Mouse (Mus musculus): ENCODE measurements around the gene Gm49340.
"Not testable (repeated sequence)": the region's sequence is repeated elsewhere in the genome, so short reads cannot be mapped to it uniquely, and the experiment has no call there.

Gm49340 gene

DNA sequence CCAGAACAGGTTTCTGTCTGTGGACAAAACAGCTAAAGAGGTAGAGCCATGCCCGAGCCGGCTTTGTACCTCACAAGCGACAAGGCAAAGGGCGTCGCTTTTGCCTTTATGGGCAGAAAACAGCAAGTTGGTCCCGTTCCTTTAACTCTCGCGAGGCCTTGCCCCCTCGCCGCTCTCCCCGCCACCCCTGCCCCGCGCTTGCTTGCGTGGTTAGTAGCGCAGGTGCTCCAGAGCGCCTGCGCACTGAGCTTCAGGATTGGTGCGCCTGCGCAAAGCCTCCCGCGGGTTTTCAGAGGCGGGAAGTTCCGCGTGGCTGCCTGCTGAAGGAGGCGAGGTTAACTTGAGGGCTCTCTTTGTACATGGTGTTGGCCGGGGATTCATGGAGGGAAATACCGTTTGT lies at the start of gene Gm49340, which contains the start of the genes Aspa and Spata22:
Gene Gm49340, plus strand, starts transcription at position 300 of the 400 bp plus-strand sequence.
Gene Aspa, minus strand, starts transcription at position 155 of the 400 bp plus-strand sequence.
Gene Spata22, plus strand, starts transcription at position 300 of the 400 bp plus-strand sequence.
- no peak for DNase-seq

DNA sequence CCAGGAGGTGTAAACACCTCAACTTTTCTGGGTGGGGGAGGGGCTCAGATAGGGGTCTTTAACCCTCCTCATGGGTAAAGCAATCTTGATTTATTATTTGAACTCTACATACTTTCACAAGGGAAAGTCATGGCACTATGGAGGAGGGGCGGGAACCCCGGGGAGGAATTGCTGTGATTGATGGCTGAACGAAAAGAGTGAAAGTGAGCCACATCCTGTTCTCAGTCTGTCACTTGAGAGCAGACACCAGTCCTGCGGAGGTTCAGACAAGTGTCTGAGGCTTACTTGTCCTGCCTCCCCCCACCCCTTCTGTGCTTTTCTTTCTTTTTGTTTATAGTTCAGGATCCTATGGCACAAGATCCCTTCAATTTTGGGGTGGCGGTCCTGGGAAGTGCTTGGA lies 48.8 kb upstream of the Gm49340 start:
- DNase-seq: no peak

- peak; percentile 34 for DNase-seq
These were observed 48.0 kb upstream of the Gm49340 start for GRCm38 (mm10) chr11:73281528-73282027.

GRCm38 (mm10) chr11:73283369-73283768 lies 46.2 kb upstream of the Gm49340 start:
- DNase-seq: no peak

DNA sequence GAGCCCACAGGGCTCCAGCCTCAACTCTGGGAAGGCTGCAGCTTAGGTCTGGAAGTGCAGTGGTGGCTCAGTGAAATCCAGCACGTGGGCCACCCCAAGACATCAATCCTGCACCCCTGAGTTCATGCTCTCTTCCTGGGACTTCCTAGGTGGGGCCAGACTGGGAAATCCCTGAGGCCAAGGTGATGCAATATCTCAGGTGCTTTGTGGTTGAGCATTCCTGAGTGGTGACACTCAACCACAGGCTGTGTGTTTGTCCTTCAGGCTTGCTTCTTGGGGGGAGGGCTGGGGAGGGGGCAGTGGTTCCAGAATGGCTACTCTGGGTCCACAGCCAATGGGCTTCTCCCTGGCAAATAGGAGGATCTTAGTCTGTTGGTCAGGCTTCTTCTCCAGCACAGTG lies 45.6 kb upstream of the Gm49340 start:
- DNase-seq: no peak

GRCm38 (mm10) chr11:73284351-73284750 lies 45.2 kb upstream of the Gm49340 start:
- no peak for DNase-seq

DNA sequence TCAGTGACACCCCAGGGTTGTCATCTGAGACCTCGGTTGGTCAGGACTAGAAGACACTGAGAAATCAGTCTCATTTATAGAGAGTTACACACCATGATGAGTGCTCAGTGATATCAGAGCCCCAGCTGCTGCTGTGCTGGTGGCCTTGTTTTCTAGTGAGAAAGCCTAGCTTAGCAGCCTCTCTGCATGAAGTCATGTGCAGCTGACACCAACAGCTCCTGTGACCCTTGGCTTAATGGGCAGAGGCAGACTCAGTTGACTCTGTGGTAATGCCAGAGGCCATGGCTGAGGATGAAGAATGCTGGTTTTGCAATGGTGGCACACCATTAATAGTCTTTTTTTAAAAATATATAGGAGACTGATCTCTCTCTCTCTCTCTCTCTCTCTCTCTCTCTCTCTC lies 39.9 kb upstream of the Gm49340 start:
- no peak for DNase-seq

DNA sequence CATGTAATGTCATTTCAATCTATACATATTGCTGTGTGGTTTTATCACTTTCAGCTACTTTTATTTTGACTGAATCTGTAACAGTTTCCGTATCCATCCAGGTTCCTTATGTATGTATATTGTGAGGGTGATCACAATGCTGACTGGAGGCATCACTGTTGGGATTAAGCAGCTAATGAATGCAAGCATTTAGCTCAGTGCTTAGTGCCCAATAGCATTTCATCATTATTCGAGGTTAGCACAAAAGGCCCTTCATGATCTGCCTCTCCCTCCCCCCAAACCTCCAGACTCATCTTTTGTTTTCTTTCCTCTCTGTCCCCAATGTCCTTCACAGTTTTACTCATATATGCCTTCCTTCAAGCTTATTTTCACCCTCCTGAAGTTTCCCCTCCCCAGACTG lies 26.4 kb upstream of the Gm49340 start:
- no peak for DNase-seq

GRCm38 (mm10) chr11:73315961-73316360 lies 13.6 kb upstream of the Gm49340 start:
- no peak for DNase-seq

DNA sequence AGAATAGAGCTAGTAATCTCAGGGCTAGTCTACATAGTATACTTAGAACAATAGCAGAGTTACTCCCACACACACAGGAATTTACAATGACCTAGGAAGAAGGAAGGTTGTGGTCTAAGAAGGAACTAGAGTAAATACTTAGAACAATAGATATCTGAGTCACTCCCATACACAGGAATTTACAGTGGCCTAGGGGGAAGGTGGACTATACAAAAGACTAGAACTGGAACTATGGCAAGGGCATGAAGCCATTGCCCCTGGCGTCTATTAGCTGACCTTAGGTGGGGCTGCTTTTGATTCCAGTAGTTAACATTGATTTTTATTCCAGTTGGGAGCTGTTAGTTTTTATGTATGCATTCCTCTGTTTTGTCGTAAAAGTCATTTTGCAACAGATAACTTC lies 11.0 kb upstream of the Gm49340 start:
- DNase-seq: not testable (repeated sequence)

DNA sequence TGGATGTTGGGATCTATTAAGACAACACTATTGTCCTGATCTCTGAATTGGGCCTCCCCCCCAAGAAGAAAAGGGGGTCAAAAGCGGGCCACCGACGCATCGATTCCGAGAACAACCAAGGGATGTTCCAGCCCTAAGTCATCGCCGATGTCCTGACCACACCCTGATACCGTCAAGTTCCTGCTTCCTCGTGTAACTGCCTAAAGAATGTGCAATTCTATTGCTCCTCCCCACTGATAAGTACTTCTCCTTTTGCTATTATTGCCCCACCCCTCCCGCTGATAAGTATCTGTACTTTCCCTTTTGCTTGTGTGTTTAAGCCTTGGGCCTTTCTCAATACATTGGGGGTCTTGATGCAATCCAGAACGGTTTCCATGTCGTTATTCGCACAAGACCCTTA lies 8.5 kb upstream of the Gm49340 start:
- not testable (repeated sequence) for DNase-seq

DNA sequence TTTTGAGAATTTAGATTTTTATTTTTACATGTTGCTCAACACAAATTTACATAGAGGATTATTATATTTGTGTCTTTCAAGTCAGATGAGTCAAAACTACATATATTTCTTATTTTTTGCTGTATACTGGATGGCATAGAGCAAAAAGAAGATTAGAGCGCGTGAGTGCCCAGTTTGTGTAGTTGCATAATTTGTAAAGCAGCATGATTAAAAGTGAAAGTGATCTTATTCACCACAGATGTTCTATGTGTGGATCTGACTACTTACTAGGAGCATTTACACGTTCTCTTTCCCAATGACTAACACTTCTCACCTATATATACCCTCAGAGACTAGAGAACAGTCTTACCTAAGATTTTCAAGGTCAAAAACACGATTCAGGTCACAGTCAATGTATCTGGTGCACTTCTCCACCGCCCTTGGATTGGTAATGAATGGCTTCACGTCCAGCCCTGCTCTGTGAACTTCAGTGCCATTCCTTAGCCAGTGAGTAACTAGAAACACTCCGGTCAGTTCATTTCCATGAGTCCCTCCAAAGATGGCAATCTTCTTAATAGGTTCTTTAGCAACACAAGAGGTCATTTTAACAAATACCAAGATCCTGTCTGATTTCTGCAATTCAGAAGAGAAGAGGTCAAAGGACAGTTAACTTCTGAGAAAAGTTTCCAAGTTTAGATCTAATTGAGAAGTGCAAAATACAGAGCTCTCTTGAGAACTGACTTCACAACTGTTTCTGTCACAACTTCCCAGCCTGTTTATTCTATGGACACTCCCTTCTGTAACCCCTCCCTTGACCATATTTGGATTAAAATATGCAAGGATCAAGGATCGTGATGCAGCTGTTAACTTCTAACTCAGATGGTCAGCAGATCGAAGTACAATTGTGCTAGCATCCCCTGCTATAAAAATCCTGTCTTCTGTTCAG lies 5.4 kb upstream of the Gm49340 start:
- DNase-seq: no peak

GRCm38 (mm10) chr11:73326485-73326886 lies 3.1 kb upstream of the Gm49340 start:
- no peak for DNase-seq

GRCm38 (mm10) chr11:73327361-73327760 lies 2.2 kb upstream of the Gm49340 start:
- DNase-seq: no peak

DNA sequence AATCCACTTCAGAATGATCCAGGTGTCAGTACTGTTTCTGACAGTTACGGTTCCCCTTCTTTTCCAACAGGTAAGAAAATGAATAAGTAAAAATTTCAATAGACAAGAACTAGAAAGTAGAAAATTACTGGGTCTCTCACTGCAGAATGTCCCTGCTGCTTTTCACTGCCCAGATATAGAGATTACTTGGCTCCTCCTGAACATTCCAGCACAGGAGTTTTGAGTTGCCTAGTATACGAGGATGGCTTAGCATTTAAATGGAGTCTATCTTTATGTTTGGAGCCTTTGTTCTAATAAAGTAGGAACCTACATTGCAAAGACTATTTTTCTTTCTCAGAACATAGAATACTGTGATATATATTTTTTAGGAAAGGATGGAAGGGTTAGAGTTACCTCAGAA lies 3.8 kb downstream of the Gm49340 start:
- DNase-seq: no peak

DNA sequence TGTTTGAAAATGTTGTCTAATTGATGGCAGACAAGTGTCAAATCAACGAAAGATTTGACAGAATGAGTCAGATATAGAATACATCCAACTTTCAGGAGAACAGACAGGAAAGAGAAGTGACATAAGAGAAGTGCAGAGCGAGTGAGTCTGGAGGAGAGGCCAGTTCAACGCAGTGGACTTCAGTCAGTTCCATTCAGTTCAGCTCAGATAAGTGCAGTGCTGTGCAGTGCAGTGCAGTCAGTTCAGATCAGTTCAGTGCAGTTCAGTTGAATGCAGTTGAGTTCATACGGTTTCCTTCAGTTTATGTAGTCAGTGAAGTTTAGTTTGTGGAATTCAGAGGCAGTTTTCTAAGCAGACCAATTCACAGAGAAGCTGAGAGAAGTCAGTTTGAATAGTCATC lies 7.4 kb downstream of the Gm49340 start:
- no peak for DNase-seq

- no peak for DNase-seq
These were observed 20.9 kb downstream of the Gm49340 start, which contains the start of gene Olfr20 for GRCm38 (mm10) chr11:73350483-73350882. Gene Olfr20, plus strand, starts transcription at chr11:73350783.

DNA sequence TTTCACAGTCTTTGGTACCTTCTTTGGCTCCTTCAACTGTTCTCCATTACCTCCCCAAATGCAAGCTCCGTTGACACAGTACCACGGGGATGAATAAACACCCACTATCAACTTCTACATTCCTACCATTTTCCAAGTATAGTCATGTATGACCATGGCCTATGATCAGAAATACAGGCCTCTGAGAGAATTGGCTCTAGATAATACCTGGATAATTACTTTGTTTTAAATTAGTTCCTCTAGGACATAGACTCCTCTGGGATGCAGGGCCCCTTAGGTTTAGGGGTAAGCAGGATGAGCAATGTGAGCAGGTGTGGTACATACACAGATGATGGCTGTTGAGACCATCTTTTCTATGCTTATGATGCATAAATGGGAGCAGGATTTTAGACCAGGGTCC lies 41.4 kb downstream of the Gm49340 start, which contains the start of gene Olfr376:
Gene Olfr376, plus strand, starts transcription at position 301 of the 400 bp plus-strand sequence.
- no peak for DNase-seq

DNA sequence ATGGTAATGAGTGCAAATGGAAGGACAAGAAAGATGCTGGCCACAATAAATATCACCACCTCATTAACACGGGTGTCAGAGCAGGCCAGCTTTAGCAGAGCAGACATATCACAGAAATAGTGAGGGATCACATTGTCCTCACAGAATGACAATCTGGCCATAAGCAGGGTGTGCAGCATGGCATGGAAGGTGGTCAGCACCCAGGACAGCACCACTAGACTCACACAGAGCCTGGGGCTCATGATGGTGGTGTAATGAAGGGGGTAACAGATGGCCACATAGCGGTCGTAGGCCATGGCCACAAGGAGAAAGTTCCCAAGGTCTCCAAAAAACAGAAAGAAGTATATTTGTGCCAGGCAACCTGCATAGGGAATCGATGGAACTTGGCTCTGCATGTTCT lies 65.8 kb downstream of the Gm49340 start:
- no peak for DNase-seq

- DNase-seq: no peak
These were observed 70.0 kb downstream of the Gm49340 start, which contains the start of gene Olfr1 for GRCm38 (mm10) chr11:73399514-73399913. Gene Olfr1, minus strand, starts transcription at chr11:73399614.
